Mouse (Mus musculus) heart, adult 11 months (tissue): Measurements from ENCODE around the gene Nrsn2.
A peak's percentile ranks its signal among the peaks of the same experiment; 100 is the strongest.

Experiments used
- DNase-seq: peaks from one replicate; pipeline ENCODE4 v3.0.0; 2022

Gene Nrsn2

DNA sequence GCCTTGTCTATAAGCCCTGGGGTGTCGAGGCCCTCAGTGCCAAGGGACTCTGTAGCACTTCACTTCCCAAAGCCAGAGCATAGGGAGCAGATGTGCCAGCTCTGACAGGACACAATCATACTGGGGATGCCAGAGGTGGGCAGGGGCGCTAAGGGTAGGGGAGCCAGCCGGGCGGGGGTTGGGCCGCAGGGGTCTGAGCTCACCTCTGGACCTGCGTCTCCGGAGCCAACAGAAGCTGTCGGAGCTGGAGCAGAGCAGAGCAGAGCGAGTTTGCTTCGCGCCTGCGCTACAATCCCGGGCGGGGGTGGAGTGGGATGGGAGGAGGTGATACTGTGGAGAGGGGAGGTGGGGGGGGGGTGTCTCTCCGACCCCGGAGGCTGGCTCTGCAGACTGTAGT is at the start of gene Nrsn2:
TSS of gene Nrsn2 (minus strand) at position 294 of the 397 bp plus-strand sequence.
- DNase-seq: no peak

DNA sequence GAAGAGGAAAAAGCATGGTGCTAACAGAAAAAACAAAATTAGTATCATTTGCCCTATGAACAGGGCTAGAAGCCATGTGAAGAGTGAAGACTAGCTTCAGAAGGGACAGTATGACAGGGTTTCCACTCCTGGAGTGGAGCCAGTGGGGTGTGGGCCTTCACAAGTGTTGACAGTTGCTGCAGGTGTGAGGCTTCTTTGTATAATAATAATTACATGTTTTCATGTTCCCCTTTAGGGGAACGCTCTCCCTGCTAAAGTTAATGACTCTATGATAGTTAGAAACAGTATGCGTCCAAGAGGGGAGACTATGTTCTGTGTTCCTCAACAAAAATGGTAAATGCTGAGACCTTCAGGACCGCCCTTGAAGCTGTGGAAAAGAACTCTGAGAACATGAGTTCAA is 39.3 kb upstream of the Nrsn2 start:
- no peak for DNase-seq

DNA sequence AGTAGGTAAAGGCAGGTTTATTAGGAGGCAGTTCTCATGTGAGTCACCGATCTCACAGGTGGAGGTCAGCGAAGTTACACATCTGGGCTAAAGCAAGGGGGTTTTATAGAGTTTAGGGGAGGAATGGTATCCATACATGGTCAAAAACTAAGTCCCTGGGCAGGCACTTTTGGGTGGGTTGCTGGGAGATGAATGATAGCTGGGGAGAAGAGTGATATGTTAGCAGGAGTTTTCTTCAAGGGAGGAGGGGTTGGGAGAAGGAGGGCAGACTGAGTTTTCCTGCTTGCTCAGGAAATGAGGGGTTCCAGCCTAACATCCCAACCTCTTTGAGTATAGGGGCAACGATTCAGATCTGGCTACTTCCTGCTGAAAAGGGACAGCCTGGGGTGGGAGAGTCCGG is 38.8 kb upstream of the Nrsn2 start, which contains the start of gene 6820408C15Rik:
TSS of gene 6820408C15Rik (plus strand) at position 301 of the 400 bp plus-strand sequence.
- DNase-seq: no peak

DNA sequence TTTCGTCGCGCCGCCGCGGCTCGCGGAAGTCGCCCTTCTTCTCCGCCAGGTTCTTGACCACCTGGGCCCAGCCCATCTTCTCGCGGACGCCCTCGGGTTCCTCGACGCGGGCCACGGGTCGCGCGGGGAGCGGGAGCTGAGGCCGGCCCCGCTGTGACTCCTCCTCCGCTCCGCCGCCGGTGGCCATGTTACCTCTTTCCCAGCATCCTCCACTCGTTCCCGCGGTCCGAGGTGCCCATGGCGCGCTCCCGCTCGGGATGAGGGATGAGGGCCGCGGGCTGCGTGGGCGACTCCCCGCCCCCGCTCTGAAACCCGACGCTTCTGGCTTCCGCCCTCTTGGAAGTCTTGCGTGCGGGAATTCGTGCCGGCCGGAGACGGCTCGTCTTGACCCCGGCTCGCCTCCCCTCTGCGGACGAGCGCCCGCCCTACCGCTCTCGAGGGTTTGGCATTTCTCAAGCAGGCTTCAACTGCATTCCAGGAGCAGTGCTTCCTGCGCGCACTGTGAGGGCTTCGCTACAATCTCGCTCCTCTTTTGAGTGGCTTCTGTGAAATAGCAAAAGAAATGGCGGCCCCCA is 38.2 kb upstream of the Nrsn2 start, which contains the start of gene Zcchc3:
TSS of gene Zcchc3 (minus strand) at position 437 of the 575 bp plus-strand sequence.
- DNase-seq: peak; percentile 99

DNA sequence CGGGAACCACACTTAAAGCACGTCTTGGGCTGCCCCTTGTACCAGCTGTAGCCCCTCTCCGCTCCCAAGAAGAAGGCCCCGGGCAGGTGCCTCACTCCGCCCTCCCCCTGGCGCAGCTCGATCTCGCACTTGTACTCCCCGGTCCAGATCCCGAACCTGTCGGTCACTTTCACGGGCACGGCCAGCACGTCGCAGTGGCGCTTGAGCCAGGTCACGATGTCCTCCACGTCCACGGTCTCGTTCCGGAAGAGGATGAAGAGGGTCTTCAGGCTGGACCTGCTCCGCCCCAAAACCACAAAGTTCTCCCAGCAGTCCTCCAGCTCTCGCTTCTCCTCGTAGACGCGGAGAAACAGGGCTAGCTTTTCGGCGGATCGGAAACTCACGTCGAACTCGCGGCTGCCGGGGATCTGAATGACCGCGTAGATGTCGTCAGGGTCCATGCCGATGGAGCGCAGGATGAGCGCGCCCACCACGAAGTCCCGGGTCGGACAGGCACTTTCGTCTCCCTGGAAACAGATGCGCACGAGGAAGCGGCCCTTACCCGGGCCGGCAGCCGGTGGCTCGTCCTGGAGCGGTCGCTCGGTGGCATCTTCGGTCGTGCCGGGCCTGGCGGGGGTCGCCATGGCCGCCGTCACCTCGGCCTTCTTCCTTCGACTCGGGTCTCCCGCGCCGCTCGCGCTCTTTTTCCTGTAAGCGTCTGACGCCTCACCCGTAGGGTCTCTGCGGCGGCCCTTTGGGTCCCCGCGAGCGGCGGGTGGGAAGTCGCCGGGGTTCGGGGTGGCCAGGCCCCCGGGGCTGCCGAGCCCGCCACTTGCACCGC is 37.5 kb upstream of the Nrsn2 start:
- DNase-seq: peak; percentile 93

DNA sequence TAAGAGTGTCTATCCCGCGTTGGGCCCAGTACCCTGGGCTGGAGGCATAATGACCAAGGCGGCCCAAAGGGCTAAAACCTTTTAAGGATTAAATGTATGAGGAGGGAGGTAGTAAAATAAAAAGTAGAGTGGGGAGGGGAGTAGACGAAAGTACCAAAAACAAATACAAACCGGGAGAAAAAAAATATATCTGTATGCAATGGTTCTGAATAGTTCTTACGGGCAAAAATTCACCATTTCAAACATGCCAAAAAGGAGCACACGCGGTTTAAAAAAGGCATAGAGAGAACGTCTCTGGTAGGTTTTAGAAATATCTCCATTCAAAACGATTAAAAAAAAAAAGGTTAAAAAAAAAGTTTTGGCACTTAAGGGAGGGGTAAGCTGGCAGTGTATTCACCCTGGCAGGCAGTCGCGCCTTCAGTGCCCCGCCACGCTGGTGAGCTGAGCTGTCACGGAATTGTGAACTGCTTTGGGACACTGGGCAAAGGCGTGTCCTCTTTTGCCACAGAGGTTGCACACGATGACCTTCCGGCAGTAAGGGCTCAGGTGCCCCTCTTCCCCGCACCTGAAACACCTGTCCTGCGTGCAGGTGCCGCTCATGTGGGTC is 36.8 kb upstream of the Nrsn2 start:
- DNase-seq: no peak

DNA sequence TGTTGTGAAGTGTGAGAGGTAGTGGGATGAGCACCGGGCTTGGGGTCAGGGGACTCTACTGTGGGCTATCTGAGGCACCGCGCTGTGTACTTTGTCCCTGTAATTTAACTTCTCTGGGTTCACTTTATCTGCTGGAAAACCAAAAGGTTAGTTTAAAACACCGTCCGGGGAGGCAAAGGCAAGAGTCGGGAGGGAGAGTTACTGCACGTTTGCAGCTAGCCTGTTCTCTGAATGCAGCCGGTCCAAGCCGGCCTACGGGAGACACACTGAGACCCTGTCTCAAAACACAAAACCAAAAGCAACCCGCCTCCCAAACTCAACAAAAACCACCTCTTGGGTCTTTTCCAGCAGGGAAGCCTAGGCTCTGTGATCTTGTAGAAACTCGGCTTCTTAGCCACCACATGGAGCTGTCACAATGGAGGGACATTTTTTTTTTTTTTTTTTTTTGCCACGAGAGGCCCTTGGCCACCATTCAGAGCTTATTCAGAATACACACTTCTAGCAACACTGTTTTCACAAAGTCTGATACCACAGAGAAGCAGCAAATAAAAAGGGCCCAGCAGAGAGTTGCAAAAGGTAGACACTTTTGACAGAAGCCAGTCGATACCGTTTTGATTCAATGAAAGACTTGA is 36.2 kb upstream of the Nrsn2 start:
- peak; percentile 87 for DNase-seq

DNA sequence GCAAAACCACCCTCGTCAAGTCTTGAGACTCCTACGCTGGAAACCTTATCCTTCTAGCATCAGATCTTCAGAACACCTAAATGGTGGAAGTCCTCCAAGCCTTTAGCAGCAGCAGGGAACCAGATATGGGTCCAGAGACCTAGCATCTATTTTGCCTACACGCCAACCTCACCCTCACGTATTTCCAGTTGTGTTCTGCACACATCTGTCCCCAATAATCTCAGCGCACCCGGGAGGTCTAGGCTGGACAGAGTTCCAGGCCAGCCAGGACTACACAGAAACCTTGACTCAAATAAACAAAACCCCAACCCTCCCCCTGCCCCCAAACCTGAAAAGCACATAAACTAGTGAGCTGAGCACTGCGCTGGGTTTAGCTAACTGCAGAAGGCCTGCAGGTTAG is 35.0 kb upstream of the Nrsn2 start:
- peak; percentile 93 for DNase-seq

DNA sequence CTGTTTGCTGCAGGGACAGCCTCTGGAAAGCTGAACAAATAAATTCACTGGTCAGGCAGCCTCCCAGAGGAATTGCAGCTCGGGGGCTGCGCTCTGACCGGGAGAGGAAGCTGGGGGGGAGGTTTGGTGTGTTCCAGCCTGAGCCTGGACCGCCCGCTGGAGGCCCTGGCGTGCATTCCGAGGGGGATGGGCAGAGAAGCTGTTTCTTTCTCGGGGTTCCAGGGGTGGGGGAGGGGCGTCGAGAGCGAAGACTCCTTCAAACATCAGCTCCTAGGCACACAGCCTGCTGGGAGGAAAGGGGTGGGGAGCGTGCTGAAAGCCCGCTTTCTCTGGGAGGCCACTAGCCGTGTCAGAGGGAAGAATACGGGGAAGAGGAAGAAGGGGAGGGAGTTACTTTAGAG is 34.5 kb upstream of the Nrsn2 start:
- peak; percentile 99 for DNase-seq

DNA sequence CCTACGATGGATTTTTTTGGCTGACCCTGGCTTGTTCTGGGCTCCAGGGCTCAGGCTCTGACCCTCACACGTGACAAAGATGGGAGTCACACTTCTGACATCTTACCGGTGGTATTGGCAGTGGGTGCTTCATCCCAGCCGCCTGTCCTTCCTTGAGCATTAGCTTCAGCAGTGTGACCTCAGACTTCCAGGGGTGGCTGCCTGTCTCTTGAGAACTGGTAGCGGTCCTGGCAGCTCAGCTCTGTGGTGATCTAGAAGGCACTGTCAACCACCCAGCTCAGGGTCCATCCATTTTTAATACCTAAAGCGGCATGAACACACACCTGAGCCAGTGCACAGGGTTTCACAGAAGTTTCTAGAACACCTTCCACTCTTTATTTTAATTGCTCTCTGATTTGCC is 33.3 kb upstream of the Nrsn2 start:
- peak; percentile 90 for DNase-seq

DNA sequence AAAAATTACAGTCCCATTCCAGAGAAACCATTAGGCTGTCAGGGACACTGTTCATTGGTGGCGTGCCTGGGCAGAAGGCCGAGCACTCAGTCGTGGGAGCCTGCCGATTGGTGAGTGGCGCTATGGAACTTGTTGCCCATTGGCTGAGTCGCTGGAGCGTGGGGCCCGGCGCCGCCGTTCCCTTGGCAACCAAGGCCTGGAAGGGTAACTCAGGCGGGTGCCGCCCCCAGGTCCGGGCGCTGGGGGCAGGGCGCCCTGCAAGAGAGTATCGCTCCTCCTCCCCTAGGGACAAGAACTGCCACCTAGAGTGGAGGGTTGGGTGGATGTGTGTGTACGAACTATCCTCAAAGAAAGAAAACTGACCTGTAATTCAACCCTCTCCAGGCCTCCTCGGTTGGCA is 29.7 kb upstream of the Nrsn2 start:
- DNase-seq: peak; percentile 100

DNA sequence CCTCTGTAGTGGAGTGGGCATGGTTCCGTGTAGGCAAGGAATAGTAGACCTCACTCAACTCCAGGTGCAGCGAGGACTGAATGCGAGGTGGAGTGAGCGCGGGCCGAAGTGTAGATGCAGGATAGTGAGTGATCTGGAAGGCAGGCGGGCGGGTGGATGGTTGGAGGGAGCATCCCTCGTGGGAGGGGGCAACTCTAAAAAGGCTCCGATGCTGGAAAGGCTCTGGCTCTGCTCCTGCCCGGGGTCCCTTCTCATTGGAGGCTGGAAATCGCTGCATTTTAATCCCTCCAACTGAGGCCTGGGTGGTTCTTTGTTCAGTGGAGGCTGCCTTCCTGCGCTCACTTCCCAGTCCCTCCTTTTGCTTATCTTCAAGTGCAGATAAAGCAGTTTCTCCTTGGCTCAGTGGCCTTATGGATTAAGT is 22.7 kb upstream of the Nrsn2 start:
- DNase-seq: no peak

DNA sequence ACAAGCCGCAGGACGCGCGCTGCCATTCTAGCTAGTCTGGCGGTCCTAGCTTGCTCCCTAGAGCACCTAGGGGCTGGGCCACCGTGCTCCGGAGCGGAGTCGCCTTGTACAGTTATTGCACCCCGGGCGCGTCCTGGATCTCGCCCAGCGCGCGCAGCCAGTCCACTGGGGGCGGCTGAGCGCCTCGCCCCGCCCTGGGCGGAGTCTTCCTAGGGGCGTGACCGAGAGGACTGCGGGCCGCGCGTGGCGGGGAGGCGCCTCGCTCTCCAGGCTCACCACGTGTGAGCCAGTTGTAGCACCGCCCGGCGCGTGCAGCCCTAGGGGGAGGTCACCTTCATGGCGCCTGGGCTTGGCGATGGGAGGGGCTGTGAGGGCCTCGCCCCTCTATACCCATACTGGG is 22.3 kb upstream of the Nrsn2 start:
- peak; percentile 100 for DNase-seq

DNA sequence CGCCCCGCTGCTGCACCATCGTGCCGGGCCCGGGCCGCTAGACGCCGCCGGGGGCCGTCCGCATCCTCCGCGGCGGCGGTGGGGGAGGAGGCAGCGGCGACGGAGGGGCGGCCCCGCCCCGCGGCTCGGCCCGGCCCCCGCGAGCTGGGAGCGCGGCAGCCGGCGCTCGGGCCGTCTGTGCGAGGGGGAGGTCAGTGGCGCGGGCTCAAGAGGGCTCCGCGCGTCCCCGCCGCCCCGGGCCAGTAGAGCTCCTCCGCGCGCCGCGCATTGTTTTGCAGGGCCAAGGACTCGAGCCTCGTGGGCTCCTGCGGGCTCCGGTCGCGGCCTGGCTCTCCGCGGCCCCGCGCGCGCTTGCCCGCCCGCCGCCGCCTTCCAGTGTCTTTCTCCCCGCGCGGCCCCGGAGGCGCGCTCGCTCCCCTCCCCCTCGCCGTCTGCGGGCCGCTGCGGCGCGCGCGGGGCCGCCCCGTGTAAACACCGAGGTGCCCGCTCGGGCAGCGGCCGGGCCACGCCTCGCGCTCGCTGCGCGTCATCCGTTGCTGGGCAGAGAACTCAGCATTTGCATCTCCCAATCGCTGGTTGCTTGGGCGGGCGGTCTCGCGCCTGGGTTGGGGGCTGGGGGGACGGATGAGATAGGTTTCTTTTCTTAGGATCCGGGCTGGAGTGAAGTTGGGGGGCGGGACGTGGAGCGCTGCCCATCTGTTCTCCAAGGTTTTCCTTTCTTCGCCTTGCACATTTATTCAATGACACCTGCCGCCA is 21.4 kb upstream of the Nrsn2 start, which contains the start of gene Sox12:
TSS of gene Sox12 (minus strand) at position 384 of the 756 bp plus-strand sequence.
- peak; percentile 99 for DNase-seq

DNA sequence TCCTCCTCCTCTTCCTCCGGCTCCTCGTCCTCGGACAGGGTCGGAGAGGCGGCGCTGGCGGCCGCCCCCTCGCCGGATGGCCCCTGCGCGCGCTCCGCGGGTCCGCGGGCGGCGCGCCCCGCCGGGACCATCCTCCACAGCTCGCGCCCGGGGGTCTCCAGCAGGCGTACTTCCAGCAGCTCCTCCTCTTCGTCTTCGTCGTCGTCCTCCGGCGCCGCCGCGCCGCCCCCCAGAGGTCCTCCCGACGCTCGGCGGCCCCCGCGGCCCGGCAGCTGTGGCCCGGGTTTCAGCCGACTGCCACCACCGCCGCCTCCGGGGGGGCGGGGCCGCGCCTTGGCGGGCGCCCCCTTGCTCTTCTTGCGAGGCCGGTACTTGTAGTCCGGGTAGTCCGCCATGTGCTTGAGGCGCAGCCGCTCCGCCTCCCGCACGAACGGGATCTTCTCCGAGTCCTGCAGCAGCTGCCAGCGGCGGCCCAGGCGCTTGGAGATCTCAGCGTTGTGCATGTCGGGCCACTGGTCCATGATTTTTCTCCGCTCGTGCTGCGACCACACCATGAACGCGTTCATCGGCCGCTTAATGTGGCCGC is 20.7 kb upstream of the Nrsn2 start:
- peak; percentile 99 for DNase-seq

DNA sequence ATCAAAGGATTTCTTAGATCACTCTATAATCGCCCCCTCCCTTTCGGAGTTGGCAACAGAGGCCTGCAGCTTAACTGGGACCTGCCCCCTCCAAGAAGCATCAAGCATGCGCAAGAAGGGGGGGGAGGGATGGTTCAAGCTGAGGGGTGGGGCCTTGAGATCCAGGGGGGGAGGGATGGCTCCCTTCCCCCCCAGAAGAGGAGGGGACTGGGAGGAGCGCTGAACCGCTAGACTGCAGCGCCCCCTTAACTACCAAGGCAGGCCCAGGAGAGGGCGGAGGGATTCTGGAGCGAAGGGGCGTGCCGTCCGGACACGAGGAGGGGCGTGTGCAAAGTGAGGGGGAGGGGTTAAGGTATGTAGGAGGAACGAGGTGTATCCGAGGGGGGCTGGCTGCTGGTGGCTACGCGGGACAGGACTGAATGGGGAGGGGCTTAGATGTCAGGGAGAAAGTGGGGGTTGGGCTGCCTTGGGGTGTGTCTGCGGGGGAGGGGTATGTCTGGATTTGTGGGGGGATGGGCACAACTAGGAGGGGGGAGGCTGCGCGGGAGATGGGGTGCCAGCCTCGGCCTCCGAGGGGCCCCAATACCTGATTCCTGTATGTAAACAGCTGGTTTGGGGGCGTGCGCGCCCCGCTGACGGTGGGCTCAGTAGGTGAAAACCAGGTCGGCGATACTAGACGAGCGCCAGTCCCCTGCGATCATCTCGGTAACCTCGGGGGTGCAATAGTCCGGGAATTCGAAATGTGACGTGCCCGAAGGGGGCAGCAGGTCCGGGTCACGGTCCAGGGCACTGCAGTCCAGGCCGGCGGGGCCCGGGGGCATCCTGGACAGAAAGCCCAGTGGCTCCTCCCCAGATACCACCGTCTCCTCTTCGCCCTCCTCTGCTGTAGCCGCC is 19.9 kb upstream of the Nrsn2 start:
- DNase-seq: peak; percentile 99

DNA sequence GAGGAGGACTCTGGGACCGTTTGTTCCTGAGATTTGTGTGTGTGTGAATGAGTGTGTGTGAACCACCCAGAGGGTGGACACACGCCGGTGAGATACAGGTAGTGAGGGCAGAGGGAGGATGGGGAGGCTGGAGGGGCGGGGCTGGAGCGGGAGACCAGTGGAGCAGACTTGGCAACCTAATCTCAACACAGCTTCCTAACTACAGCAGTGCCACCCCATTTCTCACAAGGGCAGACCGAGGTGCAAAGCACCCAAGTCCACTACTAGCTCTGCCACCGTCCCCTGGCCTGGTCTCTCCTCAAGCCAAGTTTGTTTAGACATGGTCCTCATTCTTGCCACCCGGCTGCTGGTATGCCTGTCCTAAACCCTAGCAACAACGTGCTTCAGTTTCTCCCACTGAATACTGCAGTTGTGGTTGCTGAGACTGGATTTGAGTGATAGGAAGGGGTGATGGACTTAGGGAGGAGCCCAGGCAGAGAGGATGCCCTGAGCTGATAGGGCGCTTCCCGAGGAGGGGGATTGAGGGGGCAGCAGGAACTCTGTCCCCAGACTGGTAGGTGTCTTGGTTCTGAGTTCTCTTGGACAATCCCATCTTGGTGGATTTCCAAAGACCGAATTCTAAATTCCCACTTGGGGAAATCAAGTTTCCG is 19.0 kb upstream of the Nrsn2 start:
- peak; percentile 96 for DNase-seq

DNA sequence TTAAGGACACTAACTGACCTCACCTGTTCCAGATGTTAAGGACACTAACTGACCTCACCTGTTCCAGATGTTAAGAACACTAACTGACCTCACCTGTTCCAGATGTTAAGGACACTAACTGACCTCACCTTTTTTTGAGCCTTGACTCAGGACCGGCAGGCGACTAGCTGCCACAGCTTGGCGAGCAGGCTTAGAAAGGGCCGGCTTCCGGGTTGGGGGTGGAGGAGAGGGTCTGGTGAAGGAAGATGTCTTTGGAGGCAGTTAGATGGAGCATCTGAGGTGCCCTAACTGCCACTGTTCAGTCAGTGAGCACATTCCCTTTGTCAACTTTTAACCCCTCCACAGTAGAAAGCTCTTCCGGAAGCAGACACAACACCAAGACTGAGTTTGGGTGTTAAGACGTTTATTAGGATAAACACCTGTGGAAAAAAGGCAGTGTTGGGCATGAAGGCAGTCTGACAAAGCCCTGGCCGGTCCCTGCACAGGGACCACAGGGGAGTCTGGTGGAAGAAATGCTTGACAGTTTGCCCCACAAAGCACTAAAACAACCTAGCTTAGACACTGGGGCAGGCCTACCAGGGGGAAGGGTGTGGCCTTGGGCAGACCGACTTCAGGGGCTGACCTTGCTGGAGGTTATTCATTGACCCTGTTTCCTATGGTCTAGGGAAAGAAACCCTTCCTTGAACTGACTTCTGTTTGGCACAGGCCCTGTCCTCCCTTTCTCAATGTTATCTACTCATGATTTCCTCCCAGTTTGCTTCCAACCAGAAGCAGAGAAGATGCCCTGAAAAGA is 17.0 kb upstream of the Nrsn2 start:
- DNase-seq: peak; percentile 91

DNA sequence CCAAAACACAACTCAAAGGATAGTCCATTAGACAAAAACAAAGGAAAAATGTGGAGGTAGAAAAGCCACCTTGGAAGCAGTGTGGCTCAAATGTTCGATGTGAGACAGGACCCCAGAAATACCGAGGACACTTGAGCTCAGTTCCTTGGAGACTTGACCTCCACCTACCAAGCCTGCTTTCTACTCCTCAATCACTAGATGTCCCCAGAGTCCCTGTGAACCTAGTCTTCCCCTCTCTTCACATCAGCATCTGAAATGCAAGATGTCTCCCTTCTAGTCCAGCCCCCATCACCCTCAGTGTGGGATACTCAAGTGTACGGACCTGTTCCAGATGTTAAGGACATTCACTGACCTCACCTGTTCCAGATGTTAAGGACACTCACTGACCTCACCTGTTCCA is 16.3 kb upstream of the Nrsn2 start:
- peak; percentile 95 for DNase-seq

DNA sequence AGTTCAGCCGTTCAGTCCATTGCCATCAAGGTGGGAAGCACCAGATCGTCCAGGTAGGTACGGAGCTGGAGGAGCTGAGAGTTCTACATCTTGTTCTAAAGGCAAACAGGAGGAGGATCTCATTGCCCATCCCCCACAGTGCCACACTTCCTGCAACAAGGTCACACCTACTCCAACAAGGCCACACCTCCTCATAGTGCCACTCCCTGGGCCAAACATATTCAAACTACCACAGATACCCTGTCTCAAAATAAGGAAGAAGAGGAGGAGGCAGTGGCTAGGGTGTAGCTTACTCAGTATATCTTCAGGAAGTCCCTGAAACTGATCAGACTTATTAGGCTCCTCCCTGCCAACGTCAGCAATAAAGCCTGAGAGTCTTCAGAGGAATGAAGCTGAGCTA is 7.8 kb upstream of the Nrsn2 start:
- DNase-seq: no peak
